Mouse (Mus musculus) E14TG2a.4 (cell line): ENCODE results near the gene March4.

Experiments used
- H3K27me3 ChIP-seq: 2 replicates; pipeline ENCODE4 v1.6.1; 2014; ENCODE audit warnings: low read length, control low read depth; ENCODE audit not compliant: insufficient read depth
- H3K36me3 ChIP-seq: 2 replicates; pipeline ENCODE4 v1.6.1; 2014; ENCODE audit warnings: low read length, control low read depth; ENCODE audit not compliant: insufficient read depth
- H3K4me1 ChIP-seq: replicated peaks from 2 replicates; pipeline ENCODE4 v1.6.1; 2014; ENCODE audit warnings: low read depth, low read length, control low read depth
- H3K4me3 ChIP-seq: replicated peaks from 2 replicates; pipeline ENCODE4 v1.5.1; 2014; ENCODE audit warnings: mild to moderate bottlenecking, low read length
- H3K9me3 ChIP-seq: 2 replicates; pipeline ENCODE4 v1.6.1; 2014; ENCODE audit warnings: low read length, control low read depth
- CTCF ChIP-seq: conservative IDR thresholded peaks from 2 replicates; pipeline ENCODE4 v1.5.1; 2014; ENCODE audit warnings: low read length
- NANOG ChIP-seq: IDR thresholded peaks from 2 replicates; pipeline ENCODE4 v1.6.1; 2014; ENCODE audit warnings: borderline replicate concordance, low read length, mixed read lengths
- POU5F1 ChIP-seq: IDR thresholded peaks from 2 replicates; pipeline ENCODE4 v1.6.1; 2014; ENCODE audit warnings: low read length, borderline replicate concordance

March4 gene

GRCm38 (mm10) chr1:72426456-72426855 lies 110.3 kb downstream of the March4 start:
- Histone ChIP-seq H3K36me3 (no peaks in the 10 kb centered on the region), H3K4me1 (peaks cover 16% of the 10 kb centered on the region), H3K27me3 (no peaks in the 10 kb centered on the region), H3K4me3 (no peak overlapping the region), H3K9me3 (no peaks in the 10 kb centered on the region)
- TF ChIP-seq POU5F1, result no peak

DNA sequence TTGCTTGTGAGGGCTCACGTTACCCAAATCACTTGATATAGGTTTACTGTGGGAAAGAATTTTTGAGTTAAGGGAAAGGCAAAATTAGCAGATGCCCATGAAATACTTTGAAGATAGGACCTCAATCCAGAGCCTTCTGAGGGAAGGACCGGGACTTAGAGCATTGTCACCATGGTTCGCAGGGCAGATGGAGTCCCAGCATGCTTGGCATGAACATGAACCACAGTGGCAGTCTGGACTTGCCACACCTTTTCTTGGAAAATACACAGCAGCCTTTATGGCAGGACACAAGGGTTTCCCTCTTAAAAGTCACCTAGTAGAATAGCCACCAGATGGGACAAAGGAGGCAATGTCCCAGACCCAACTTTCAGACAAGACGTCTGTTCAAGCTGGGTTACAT lies 114.6 kb downstream of the March4 start:
- Histone ChIP-seq H3K4me3 (no peak overlapping the region), H3K36me3 (no peaks in the 10 kb centered on the region), H3K4me1 (no peaks in the 10 kb centered on the region), H3K9me3 (no peaks in the 10 kb centered on the region), H3K27me3 (no peaks in the 10 kb centered on the region)
- TF ChIP-seq NANOG (no peak), CTCF (no peak), POU5F1 (no peak)

GRCm38 (mm10) chr1:72420220-72420619 lies 116.5 kb downstream of the March4 start:
- Histone ChIP-seq H3K36me3 (no peaks in the 10 kb centered on the region), H3K4me1 (no peaks in the 10 kb centered on the region; the same call in 1 of the 2 replicates), H3K27me3 (no peaks in the 10 kb centered on the region), H3K9me3 (no peaks in the 10 kb centered on the region), H3K4me3 (no peak overlapping the region)
- TF ChIP-seq POU5F1 (no peak), NANOG (no peak), CTCF (no peak)

GRCm38 (mm10) chr1:72418744-72419655 lies 117.7 kb downstream of the March4 start:
- TF ChIP-seq CTCF (no peak), NANOG (no peak), POU5F1 (no peak)
- H3K9me3 ChIP-seq, result no peaks in the 10 kb centered on the region
- H3K4me1 ChIP-seq, result peaks cover 7% of the 10 kb centered on the region
- no peak overlapping the region for H3K4me3 ChIP-seq
- H3K36me3 ChIP-seq, result no peaks in the 10 kb centered on the region
- no peaks in the 10 kb centered on the region for H3K27me3 ChIP-seq

- H3K36me3 ChIP-seq, result no peaks in the 10 kb centered on the region
- TF ChIP-seq NANOG (no peak; the same call in 1 of the 2 replicates), CTCF (no peak), POU5F1 (no peak)
- no peak overlapping the region for H3K4me3 ChIP-seq
- no peaks in the 10 kb centered on the region for H3K9me3 ChIP-seq
- H3K4me1 ChIP-seq, result peaks cover 7% of the 10 kb centered on the region
- H3K27me3 ChIP-seq, result no peaks in the 10 kb centered on the region
Measured at GRCm38 (mm10) chr1:72414561-72415253, 122.0 kb downstream of the March4 start.

DNA sequence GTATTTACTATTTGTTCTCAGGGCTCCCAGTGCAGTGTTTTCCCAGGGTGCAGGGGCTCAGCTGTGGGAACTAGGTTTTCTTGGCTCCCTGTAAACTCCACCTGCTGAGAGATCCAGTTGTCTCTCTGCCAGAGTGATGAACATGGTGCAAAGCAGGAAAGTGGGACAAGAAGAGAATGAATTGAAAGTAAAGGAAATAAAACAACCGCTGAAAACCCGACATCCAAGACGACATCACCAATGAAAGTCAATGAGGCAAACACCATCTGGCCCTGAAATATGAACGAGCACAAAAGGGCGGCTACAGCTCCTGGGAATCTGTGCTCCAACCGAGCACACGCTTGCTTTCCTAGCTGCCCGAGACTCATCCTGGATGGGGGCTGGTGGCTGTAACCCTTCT lies 122.6 kb downstream of the March4 start:
- Histone ChIP-seq H3K9me3 (no peaks in the 10 kb centered on the region), H3K27me3 (no peaks in the 10 kb centered on the region), H3K36me3 (no peaks in the 10 kb centered on the region), H3K4me3 (no peak overlapping the region), H3K4me1 (peaks cover 7% of the 10 kb centered on the region)
- no peak for TF ChIP-seq CTCF
- no peak for TF ChIP-seq NANOG
- no peak for TF ChIP-seq POU5F1

DNA sequence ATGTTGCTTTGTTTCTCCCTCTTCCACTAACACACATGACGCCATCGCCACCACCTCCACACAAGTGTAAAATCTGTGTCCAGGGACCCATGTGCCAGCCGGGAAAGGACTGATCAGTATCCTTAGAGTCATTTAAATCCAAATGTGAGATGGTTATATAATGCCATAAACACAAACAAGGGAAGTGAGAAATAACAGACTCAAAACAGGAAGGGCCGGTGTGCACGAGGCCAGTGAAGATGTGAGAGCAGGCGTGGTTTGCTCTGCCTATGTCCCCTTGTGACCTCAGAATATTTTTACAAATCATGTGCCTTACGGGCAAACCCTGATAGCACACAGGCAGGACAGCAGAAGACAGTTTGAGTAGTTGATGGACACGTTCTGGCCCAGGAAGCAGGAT lies 123.5 kb downstream of the March4 start:
- H3K27me3 ChIP-seq, result no peaks in the 10 kb centered on the region
- no peak for TF ChIP-seq CTCF
- no peak for TF ChIP-seq POU5F1
- no peak for TF ChIP-seq NANOG
- H3K4me1 ChIP-seq, result peaks cover 7% of the 10 kb centered on the region
- no peak overlapping the region for H3K4me3 ChIP-seq
- H3K9me3 ChIP-seq, result no peaks in the 10 kb centered on the region
- H3K36me3 ChIP-seq, result no peaks in the 10 kb centered on the region

GRCm38 (mm10) chr1:72411108-72411507 lies 125.6 kb downstream of the March4 start:
- no peaks in the 10 kb centered on the region for H3K36me3 ChIP-seq
- peaks cover 7% of the 10 kb centered on the region for H3K4me1 ChIP-seq
- H3K4me3 ChIP-seq, result no peak overlapping the region
- no peaks in the 10 kb centered on the region for H3K27me3 ChIP-seq
- no peaks in the 10 kb centered on the region for H3K9me3 ChIP-seq
- TF ChIP-seq NANOG, result no peak
- no peak for TF ChIP-seq CTCF
- no peak for TF ChIP-seq POU5F1

DNA sequence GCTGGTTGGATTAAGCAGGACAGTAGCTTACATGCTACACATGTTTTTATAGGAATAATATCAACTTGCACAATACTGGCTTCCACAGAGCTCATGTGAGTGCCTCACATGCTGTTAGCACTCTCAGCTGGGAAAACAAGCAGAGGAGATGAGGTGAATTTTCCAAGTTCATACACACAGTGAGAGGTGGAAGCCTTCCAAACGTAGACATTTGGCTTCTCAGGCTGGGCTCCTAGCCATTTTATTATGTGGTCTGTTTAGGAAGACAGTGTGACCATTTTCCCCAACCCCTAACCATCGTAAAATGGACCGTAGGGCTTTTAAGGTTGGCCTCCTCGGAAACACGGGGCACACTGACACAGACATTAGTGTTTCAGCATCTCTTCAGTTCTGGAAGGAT lies 126.8 kb downstream of the March4 start:
- Histone ChIP-seq H3K27me3 (no peaks in the 10 kb centered on the region), H3K4me3 (no peak overlapping the region), H3K4me1 (peaks cover 6% of the 10 kb centered on the region), H3K36me3 (no peaks in the 10 kb centered on the region), H3K9me3 (no peaks in the 10 kb centered on the region)
- TF ChIP-seq CTCF (no peak), POU5F1 (no peak), NANOG (no peak)
